Mouse (Mus musculus) effector memory CD4-positive, alpha-beta T cell, adult 7 months (primary cell): ENCODE results near the gene Lkaaear1. TPM values are rescaled to one million over a fixed set of nuclear protein-coding genes. Genes with fewer than 3 reads are reported as not detected.

Experiments
- polyA plus RNA-seq: library from polyadenylated mRNA; unstranded; fragments of 100-300 nt; shearing (Covaris generic); gene quantifications from one replicate; pipeline ENCODE4 v1.2.1, GENCODE M21; 2017

Gene Lkaaear1
- not detected for polyA plus RNA-seq

GRCm38 (mm10) chr2:181698241-181698640, at the start of gene Lkaaear1:
Gene Lkaaear1, minus strand, starts transcription at chr2:181698442.

GRCm38 (mm10) chr2:181714903-181715326, 16.7 kb upstream of the Lkaaear1 start, which contains the start of gene Oprl1:
Gene Oprl1, plus strand, starts transcription at chr2:181715016.

GRCm38 (mm10) chr2:181693339-181694280, 4.6 kb downstream of the Lkaaear1 start, which contains the start of gene Rgs19:
Gene Rgs19, minus strand, starts transcription at chr2:181693977.

GRCm38 (mm10) chr2:181679951-181680715, 18.1 kb downstream of the Lkaaear1 start, which contains the start of gene Tcea2:
Gene Tcea2, plus strand, starts transcription at chr2:181680310.

GRCm38 (mm10) chr2:181671326-181671725, 26.9 kb downstream of the Lkaaear1 start, which contains the start of gene Sox18:
Gene Sox18, minus strand, starts transcription at chr2:181671640.

GRCm38 (mm10) chr2:181656734-181657133, 41.5 kb downstream of the Lkaaear1 start, which contains the start of gene Gm29797:
Gene Gm29797, plus strand, starts transcription at chr2:181657034.

Other genes with a start within 250 kb of the Lkaaear1 start
- gene Zbtb46, start 239.0 kb downstream of the Lkaaear1 start, polyA plus RNA-seq: 33.2 TPM
- not detected for gene Abhd16b, start 205.2 kb downstream of the Lkaaear1 start, polyA plus RNA-seq
- gene Tpd52l2, start 201.3 kb downstream of the Lkaaear1 start, polyA plus RNA-seq: 106 TPM
- gene Dnajc5, start 178.0 kb downstream of the Lkaaear1 start, polyA plus RNA-seq: 146 TPM
- 104 TPM for gene Uckl1, start 113.5 kb downstream of the Lkaaear1 start, polyA plus RNA-seq
- gene Prpf6, start 106.6 kb downstream of the Lkaaear1 start, polyA plus RNA-seq: 96.9 TPM
- 26.8 TPM for gene Zfp512b, start 105.6 kb downstream of the Lkaaear1 start, polyA plus RNA-seq
- 12.5 TPM for gene Samd10, start 99.2 kb downstream of the Lkaaear1 start, polyA plus RNA-seq
- gene Gm29797, start 41.4 kb downstream of the Lkaaear1 start, polyA plus RNA-seq: not detected
- 0.32 TPM for gene Sox18, start 26.8 kb downstream of the Lkaaear1 start, polyA plus RNA-seq
- gene Tcea2, start 18.1 kb downstream of the Lkaaear1 start, polyA plus RNA-seq: 25.3 TPM
- 118 TPM for gene Rgs19, start 4.5 kb downstream of the Lkaaear1 start, polyA plus RNA-seq
- gene Oprl1, start 16.6 kb upstream of the Lkaaear1 start, polyA plus RNA-seq: not detected
- gene Myt1, start 64.9 kb upstream of the Lkaaear1 start, polyA plus RNA-seq: not detected
- 58.3 TPM for gene Pcmtd2, start 139.4 kb upstream of the Lkaaear1 start, polyA plus RNA-seq
- gene Polr3k, start 165.9 kb upstream of the Lkaaear1 start, polyA plus RNA-seq: 21.6 TPM